Mouse (Mus musculus) CH12.LX (cell line): ENCODE measurements around the gene Sppl2b. TPM values are rescaled to one million over a fixed set of nuclear protein-coding genes. Genes with fewer than 3 reads are reported as not detected.

Experiments used
- DNase-seq: peaks from one replicate; pipeline ENCODE4 v3.0.0-alpha.2; 2013; ENCODE audit errors: extremely low read depth
- H3K27ac ChIP-seq: 2 replicates; pipeline ENCODE4 v1.5.1; 2012; ENCODE audit warnings: low read depth, mild to moderate bottlenecking, control low read depth, moderate library complexity; ENCODE audit not compliant: insufficient read depth
- H3K27me3 ChIP-seq: replicated peaks from 2 replicates; pipeline ENCODE3; 2012; ENCODE audit warnings: inconsistent platforms
- H3K36me3 ChIP-seq, 2 experiments: replicated peaks in 1 of 2; 2 replicates each; pipeline versions ENCODE3 to v1.6.1; 2012; ENCODE audit warnings: inconsistent platforms in 1 of 2, low read length in 1 of 2, mild to moderate bottlenecking in 1 of 2, mixed read lengths in 1 of 2, moderate library complexity in 1 of 2; ENCODE audit not compliant: control insufficient read depth in 1 of 2, insufficient read depth in 1 of 2
- H3K4me1 ChIP-seq, 2 experiments: 2 replicates each; pipeline ENCODE4 v1.6.1; 2012; ENCODE audit warnings: inconsistent platforms in 1 of 2, moderate library complexity in 1 of 2; ENCODE audit not compliant: insufficient read depth in 2 of 2, control insufficient read depth in 1 of 2
- H3K4me2 ChIP-seq: 2 replicates; pipeline ENCODE4 v1.6.1; 2012; ENCODE audit warnings: low read depth, mild to moderate bottlenecking, control low read depth; ENCODE audit not compliant: poor library complexity, insufficient read depth, severe bottlenecking
- H3K4me3 ChIP-seq, 3 experiments: fragments of 150-350 bp in 1 of 3; sonication (generic) in 1 of 3; replicated peaks in 1 of 3; 2 replicates each; pipeline versions ENCODE3 to v1.5.1; 2011 to 2012; ENCODE audit warnings: low read depth in 2 of 3, low read length in 2 of 3, mild to moderate bottlenecking in 2 of 3, moderate library complexity in 2 of 3, control low read depth in 1 of 3, improper control_type of control experiment in 1 of 3, inconsistent platforms in 1 of 3, mixed read lengths in 1 of 3; ENCODE audit not compliant: poor library complexity in 1 of 3
- H3K79me2 ChIP-seq: replicated peaks from 2 replicates; pipeline ENCODE4 v1.6.1; 2012; ENCODE audit warnings: mild to moderate bottlenecking, moderate library complexity; ENCODE audit not compliant: control insufficient read depth, poor library complexity, insufficient read depth, severe bottlenecking; ENCODE audit errors: extremely low read depth
- H3K9ac ChIP-seq: 2 replicates; pipeline ENCODE4 v1.6.1; 2012; ENCODE audit warnings: low read depth, mild to moderate bottlenecking, control low read depth, moderate library complexity; ENCODE audit not compliant: insufficient read depth
- H3K9me3 ChIP-seq: replicated peaks from 2 replicates; pipeline ENCODE3; 2012; ENCODE audit warnings: low read length, inconsistent platforms, mixed read lengths
- BHLHE40 ChIP-seq: IDR thresholded peaks from 2 replicates; pipeline ENCODE4 v1.6.1; 2011; ENCODE audit warnings: mild to moderate bottlenecking, low read depth, low read length, improper control_type of control experiment
- CHD1 ChIP-seq: IDR thresholded peaks from 2 replicates; pipeline ENCODE4 v1.6.1; 2012; ENCODE audit warnings: low read depth, low read length, improper control_type of control experiment, inconsistent platforms
- ELF1 ChIP-seq: IDR thresholded peaks from 2 replicates; pipeline ENCODE4 v1.6.1; 2014; ENCODE audit warnings: low read depth, mild to moderate bottlenecking, inconsistent platforms, low read length, improper control_type of control experiment
- GABPA ChIP-seq: IDR thresholded peaks from 2 replicates; pipeline ENCODE4 v1.6.1; 2012; ENCODE audit warnings: low read depth, low read length, improper control_type of control experiment, inconsistent platforms; ENCODE audit not compliant: insufficient replicate concordance
- IRF4 ChIP-seq: IDR thresholded peaks from 2 replicates; pipeline ENCODE4 v1.6.1; 2014; ENCODE audit warnings: low read depth, mild to moderate bottlenecking, inconsistent platforms, low read length, improper control_type of control experiment
- MAX ChIP-seq: IDR thresholded peaks from 2 replicates; pipeline ENCODE4 v1.6.1; 2011; ENCODE audit warnings: low read length, improper control_type of control experiment
- MEF2A ChIP-seq: IDR thresholded peaks from 2 replicates; pipeline ENCODE4 v1.6.1; 2014; ENCODE audit warnings: low read depth, mild to moderate bottlenecking, inconsistent platforms, low read length, improper control_type of control experiment, borderline replicate concordance
- MXI1 ChIP-seq: IDR thresholded peaks from 2 replicates; pipeline ENCODE4 v1.6.1; 2011; ENCODE audit warnings: mild to moderate bottlenecking, low read depth, low read length, improper control_type of control experiment
- MYC ChIP-seq: IDR thresholded peaks from 2 replicates; pipeline ENCODE4 v1.6.1; 2011; ENCODE audit warnings: low read depth, mild to moderate bottlenecking, improper control_type of control experiment, low read length
- PAX5 ChIP-seq: IDR thresholded peaks from 2 replicates; pipeline ENCODE4 v1.6.1; 2012; ENCODE audit warnings: low read length, inconsistent platforms, mixed read lengths
- POLR2A ChIP-seq: IDR thresholded peaks from 2 replicates; pipeline ENCODE4 v1.6.1; 2011; ENCODE audit warnings: low read depth, mild to moderate bottlenecking, improper control_type of control experiment, low read length
- POLR2AphosphoS2 ChIP-seq: IDR thresholded peaks from 2 replicates; pipeline ENCODE4 v1.6.1; 2011; ENCODE audit warnings: low read depth, low read length, improper control_type of control experiment
- SIN3A ChIP-seq: IDR thresholded peaks from 2 replicates; pipeline ENCODE4 v1.6.1; 2012; ENCODE audit warnings: low read length, improper control_type of control experiment, inconsistent platforms
- TBP ChIP-seq: conservative IDR thresholded peaks from 2 replicates; pipeline ENCODE4 v1.6.1; 2011; ENCODE audit warnings: low read depth, low read length, improper control_type of control experiment
- TCF12 ChIP-seq: IDR thresholded peaks from 2 replicates; pipeline ENCODE4 v1.6.1; 2014; ENCODE audit warnings: low read depth, mild to moderate bottlenecking, inconsistent platforms, low read length, improper control_type of control experiment
- ZC3H11A ChIP-seq: IDR thresholded peaks from 2 replicates; pipeline ENCODE4 v1.6.1; 2012; ENCODE audit warnings: low read depth, mild to moderate bottlenecking, inconsistent platforms, low read length, improper control_type of control experiment
- ZMIZ1 ChIP-seq: IDR thresholded peaks from 2 replicates; pipeline ENCODE4 v1.6.1; 2012; ENCODE audit warnings: low read depth, mild to moderate bottlenecking, inconsistent platforms, low read length, improper control_type of control experiment
- dilution Hi-C: fragments of 300-500 bp; cut with MboI; formaldehyde crosslinking; loops from 2 replicates; pipeline ENCODE4 v1.14.3; 2020; ENCODE audit warnings: low sequenced_read_pairs; ENCODE audit not compliant: extremely low pct_unique_long_range_greater_than_20kb, extremely low pct_ligation_motif_present
- in situ Hi-C: fragments of 300-500 bp; cut with MboI; formaldehyde crosslinking; loops from 3 replicates; pipeline ENCODE4 v1.14.3; 2019; ENCODE audit warnings: low sequenced_read_pairs, low pct_ligation_motif_present, low pct_unique_long_range_greater_than_20kb, mixed read lengths
- polyA plus RNA-seq: library from polyadenylated mRNA; unstranded; fragments of >175 nt; gene quantifications from 2 replicates; pipeline ENCODE4 v1.2.1, GENCODE M21; 2012; ENCODE audit warnings: low read depth; ENCODE audit not compliant: insufficient read length
- total RNA-seq, 2 experiments: library from RNA; depleted of rRNA; stranded (reverse); fragments of 300-350 nt in 1 of 2; fragments of >200 nt in 1 of 2; gene quantifications; 2 replicates each; pipeline ENCODE4 v1.2.3; 2012 to 2014

The Sppl2b gene
- total and polyA plus RNA-seq, 3 experiments: 13.8 to 24.1 (median 19.0) TPM

DNA sequence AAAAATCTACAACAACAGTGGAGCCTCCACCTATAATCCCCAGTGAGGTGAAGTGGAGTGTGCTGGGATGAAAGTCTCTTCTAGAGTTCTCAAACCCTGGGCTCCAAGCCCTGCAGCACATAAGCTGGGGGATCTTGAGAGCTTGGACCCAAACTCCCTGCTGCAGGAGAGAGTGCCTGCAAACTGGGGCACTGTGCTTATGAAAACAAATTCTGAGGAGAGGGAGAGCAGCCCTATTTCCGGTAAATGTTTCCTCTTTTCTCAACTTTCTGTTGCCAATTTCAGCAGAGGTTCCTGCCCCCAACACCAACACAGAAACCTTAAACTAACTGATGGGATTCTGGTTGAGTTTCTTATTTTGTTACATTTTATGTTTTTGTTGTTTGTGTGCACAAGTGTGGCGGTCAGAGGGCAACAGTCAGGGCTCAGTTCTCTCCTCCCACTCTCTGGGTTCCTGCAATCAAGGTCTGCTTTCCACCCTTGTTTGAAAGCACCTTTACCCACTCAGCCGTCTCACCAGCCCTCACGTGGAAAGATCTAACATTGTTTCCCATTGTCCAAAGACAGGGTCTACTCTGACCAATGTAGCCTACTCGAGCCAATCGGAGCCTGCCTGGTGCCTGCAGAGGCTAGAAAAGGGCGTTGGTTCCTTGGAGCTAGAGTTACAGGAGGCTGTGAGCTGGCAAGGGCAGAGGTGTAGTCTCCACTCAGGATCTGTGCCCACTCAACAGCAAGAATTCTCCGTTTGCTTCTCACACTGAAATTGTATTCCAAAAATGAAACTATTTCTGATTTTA, 31.0 kb upstream of the Sppl2b start:
- peaks cover 21% of the 10 kb centered on the region for H3K79me2 ChIP-seq
- in situ Hi-C loops: loop anchor here (5.0 kb wide), 1 partner anchor 33 kb away; the partner anchor contains the start of genes Lsm7 and Sppl2b
- H3K27ac ChIP-seq: peak overlapping the region; percentile 86
- H3K27me3 ChIP-seq: no peaks in the 10 kb centered on the region
- H3K9ac ChIP-seq: peak overlapping the region; percentile 36
- no peak overlapping the region for H3K4me3 ChIP-seq
- TF ChIP-seq POLR2A (peak; percentile 40), GABPA (no peak), ELF1 (peak; percentile 47; the same call in 1 of the 2 replicates), ZMIZ1 (0 out of 2 replicates have a peak, but pooled peaks have one; percentile 23), SIN3A (0 out of 2 replicates have a peak, but pooled peaks have one; percentile 16), MEF2A (0 out of 2 replicates have a peak, but pooled peaks have one; percentile 20), MAX (peak; percentile 45; the same call in 1 of the 2 replicates), MXI1 (peak; percentile 43; the same call in 1 of the 2 replicates), POLR2AphosphoS2 (no peak), TBP (peak; percentile 60; the same call in 1 of the 2 replicates), TCF12 (peak; percentile 21; the same call in 1 of the 2 replicates), MYC (0 out of 2 replicates have a peak, but pooled peaks have one; percentile 27), BHLHE40 (peak; percentile 68), PAX5 (no peak), IRF4 (0 out of 2 replicates have a peak, but pooled peaks have one; percentile 8)
- TF ChIP-seq, all 38 proteins: peak for 12
- Histone ChIP-seq H3K4me2 (peak overlapping the region; percentile 39), H3K36me3 (peaks cover 12 to 14% of the 10 kb centered on the region in 2 experiments), H3K4me1 (peaks cover 9 to 33% of the 10 kb centered on the region in 2 experiments), H3K9me3 (no peaks in the 10 kb centered on the region)
- dilution Hi-C loops: no loop called here
- DNase-seq: peak; percentile 38

DNA sequence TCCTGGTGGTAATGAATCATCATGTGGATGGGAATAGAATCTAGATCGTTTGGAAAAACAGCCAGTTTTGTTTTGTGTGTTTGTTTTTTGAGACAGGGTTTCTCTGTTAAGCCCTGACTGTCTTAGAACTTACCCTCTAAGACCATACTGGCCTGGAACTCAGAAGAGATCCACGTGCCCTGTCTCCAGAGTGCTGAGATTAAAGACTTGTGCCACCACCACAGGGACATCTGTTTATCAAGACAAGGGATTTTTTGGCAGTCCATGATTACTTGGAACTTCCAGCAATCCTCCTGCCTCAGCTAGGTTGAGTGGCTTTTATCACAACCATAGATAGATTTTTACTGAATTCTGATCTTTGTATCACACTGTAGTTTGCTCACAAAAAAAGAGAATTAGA, 30.2 kb upstream of the Sppl2b start:
- dilution Hi-C loops: no loop called here
- peaks cover 21% of the 10 kb centered on the region for H3K79me2 ChIP-seq
- H3K9me3 ChIP-seq: no peaks in the 10 kb centered on the region
- H3K4me1 ChIP-seq: peaks cover 12 to 40% of the 10 kb centered on the region in 2 experiments
- TF ChIP-seq ZC3H11A (no peak), SIN3A (peak; percentile 32; the same call in 1 of the 2 replicates), CHD1 (0 out of 2 replicates have a peak, but pooled peaks have one; percentile 34)
- in situ Hi-C loops: loop anchor here (5.0 kb wide), 1 partner anchor 32 kb away; the partner anchor contains the start of genes Lsm7 and Sppl2b
- H3K4me2 ChIP-seq: peak overlapping the region; percentile 52; the same call in 1 of the 2 replicates
- H3K4me3 ChIP-seq: no peak overlapping the region
- H3K36me3 ChIP-seq: peaks cover 20 to 22% of the 10 kb centered on the region in 2 experiments
- H3K27me3 ChIP-seq: no peaks in the 10 kb centered on the region
- H3K27ac ChIP-seq: peak overlapping the region; percentile 86; the same call in 1 of the 2 replicates
- H3K9ac ChIP-seq: peak overlapping the region; percentile 36; the same call in 1 of the 2 replicates
- DNase-seq: no peak
